Mouse (Mus musculus): ENCODE measurements around the gene D130043K22Rik.
A peak's percentile ranks its signal among the peaks of the same experiment; 100 is the strongest.

Gene D130043K22Rik

DNA sequence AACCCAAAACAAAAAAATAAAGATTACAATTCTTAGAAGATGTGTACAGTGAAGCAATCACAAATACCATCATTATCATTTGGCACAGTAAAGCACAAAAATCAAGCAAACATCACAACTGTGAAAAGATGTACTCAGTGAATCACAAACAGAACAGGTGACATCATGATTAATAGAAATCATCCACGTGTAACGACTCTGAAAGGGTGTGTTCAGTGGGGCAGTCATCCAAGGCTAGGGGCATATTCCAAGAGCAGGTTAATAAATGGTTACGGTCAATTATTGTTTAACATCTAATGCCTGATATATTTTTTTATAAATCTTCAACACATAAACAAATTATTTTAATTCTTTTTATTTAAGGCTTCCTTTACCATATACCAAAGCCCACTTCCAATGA, 47.6 kb downstream of the D130043K22Rik start:
- DNase-seq (ENCODE audit: low read depth, low spot score), result no peak

DNA sequence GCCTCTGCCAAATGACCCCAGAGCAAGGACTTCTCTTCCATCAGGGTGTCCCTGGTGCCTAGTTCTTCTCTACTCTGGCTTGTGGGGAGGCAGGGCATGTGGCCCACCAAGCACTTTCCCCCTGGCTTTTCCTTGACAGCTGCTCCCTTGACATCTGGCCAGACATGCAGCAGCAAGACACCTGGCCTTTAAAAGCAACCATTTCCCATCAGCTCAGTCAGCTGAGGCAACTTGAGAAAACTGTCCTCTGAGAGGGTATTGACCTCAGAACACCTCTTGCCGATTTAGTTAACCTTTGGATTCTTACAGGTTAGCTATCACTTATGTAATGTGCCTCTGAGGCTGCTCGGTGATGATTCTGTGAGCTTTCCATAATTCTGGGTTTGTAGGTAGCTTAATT, 48.9 kb downstream of the D130043K22Rik start:
- DNase-seq (ENCODE audit: low read depth, low spot score), result no peak

DNA sequence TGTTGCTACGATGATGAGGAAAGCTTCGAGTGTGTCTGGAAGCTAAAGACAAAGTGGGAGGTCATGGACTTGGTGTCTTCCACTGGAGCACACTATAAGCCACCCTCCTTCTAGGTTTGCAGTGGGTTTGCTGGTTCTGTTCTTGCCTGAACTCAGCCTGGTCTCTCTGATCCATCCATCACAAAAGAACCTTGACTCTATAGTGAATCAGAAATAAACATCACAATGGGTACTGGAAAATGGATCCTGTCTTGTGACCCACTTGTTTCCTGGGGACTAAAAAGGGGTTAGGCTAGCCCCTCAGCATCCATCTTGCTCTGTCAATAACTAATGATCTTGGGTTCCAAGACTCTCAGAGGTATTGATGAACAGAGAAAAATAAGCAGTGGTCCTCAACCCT, 57.0 kb downstream of the D130043K22Rik start:
- DNase-seq (ENCODE audit: low read depth, low spot score), result no peak

GRCm38 (mm10) chr13:24903412-24903811, 58.5 kb downstream of the D130043K22Rik start:
- DNase-seq (ENCODE audit: low read depth, low spot score), result no peak

GRCm38 (mm10) chr13:24905422-24905821, 60.5 kb downstream of the D130043K22Rik start:
- DNase-seq (ENCODE audit: low read depth, low spot score), result no peak

GRCm38 (mm10) chr13:24906831-24907570, 62.1 kb downstream of the D130043K22Rik start:
- DNase-seq (ENCODE audit: low read depth, low spot score), result no peak

DNA sequence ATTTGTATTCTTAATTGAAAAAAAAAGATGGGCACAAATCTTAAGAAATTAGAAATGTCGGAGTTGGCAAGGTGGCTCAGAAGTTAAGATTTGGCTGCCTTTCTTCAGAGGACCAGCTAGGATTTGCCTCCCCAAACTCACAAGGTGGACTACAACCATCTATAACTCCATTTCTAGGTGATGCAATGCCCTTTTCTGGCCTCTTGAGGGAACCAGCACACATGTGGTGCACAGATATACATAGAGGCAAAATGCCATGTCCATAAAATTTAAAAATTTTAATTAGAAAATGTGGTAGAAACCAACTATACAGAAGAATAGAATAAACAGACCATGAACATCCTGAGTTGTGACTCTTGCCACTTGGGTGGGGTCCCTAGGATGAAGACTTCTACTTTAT, 64.2 kb downstream of the D130043K22Rik start:
- DNase-seq (ENCODE audit: low read depth, low spot score), result no peak

DNA sequence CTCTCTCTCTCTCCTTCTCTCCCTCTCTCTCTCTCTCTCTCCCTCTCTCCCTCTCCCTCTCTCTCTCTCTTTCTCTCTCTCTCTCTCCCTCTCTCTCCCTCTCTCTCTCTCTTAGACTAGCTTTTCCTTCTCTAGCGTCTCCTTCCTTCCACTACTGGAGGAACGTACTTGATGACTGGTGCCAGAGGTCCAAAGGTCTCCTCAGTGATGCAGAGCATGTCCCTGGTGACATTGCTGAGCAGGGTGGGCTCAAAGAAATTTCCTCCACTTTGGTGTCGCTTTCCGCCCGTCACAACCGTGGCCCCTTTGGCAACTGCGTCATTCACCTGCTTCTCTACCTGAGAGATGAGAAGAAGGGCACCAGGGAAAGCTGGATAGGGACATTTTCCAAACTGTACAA, 68.6 kb downstream of the D130043K22Rik start:
- DNase-seq (ENCODE audit: low read depth, low spot score), result no peak

GRCm38 (mm10) chr13:24914915-24915314, 70.0 kb downstream of the D130043K22Rik start:
- no peak for DNase-seq (ENCODE audit: low read depth, low spot score)

GRCm38 (mm10) chr13:24915831-24916230, 70.9 kb downstream of the D130043K22Rik start:
- DNase-seq (ENCODE audit: low read depth, low spot score), result no peak

GRCm38 (mm10) chr13:24920333-24920977, 75.5 kb downstream of the D130043K22Rik start:
- DNase-seq (ENCODE audit: low read depth, low spot score), result peak; percentile 65

GRCm38 (mm10) chr13:24921281-24921680, 76.3 kb downstream of the D130043K22Rik start:
- DNase-seq (ENCODE audit: low read depth, low spot score), result no peak

DNA sequence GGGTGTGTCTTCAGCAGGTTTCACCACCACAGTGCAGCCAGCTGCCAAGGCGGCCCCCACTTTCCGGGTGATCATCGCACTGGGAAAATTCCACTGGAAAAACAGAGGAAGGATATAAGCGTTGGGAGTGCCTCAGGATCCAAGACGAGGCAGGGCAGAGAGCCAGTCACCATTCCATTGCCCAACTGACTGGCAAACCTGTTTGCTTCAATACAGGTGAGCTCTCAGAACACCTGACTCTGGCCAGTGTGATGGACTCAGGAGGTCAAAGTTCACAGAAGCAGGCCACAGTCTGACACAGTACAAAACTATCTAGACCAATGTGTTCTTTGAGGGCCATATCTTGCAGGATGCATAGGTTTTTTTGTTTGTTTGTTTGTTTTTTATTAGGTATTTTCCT, 79.1 kb downstream of the D130043K22Rik start:
- DNase-seq (ENCODE audit: low read depth, low spot score), result no peak

- DNase-seq (ENCODE audit: low read depth, low spot score), result no peak
Observed at GRCm38 (mm10) chr13:24930591-24930990, 85.7 kb downstream of the D130043K22Rik start.

- no peak for DNase-seq (ENCODE audit: low read depth, low spot score)
Observed at GRCm38 (mm10) chr13:24933199-24933598, 88.3 kb downstream of the D130043K22Rik start.

GRCm38 (mm10) chr13:24936772-24937107, 91.8 kb downstream of the D130043K22Rik start:
- no peak for DNase-seq (ENCODE audit: low read depth, low spot score)

- DNase-seq (ENCODE audit: low read depth, low spot score), result peak; percentile 60
Observed at GRCm38 (mm10) chr13:24937108-24937838, 92.3 kb downstream of the D130043K22Rik start, which contains the start of gene Aldh5a1. Aldh5a1 (minus strand) TSS chr13:24937661.

DNA sequence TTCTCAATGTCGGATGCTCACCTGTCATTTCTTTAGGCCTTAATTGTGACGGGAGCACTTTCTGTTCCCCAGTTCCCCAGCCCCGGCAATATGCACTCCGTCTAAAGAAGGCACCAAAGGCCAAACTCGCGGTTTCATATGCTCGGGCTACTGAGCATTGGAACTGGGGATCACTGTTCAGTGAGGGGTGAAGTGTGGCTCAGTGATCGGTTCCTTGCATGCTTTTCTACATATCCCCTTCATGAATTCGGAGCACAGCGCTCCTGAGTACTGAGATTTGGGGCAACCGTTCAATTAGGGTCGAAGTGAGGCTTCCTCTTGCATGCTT, 92.9 kb downstream of the D130043K22Rik start:
- no peak for DNase-seq (ENCODE audit: low read depth, low spot score)

GRCm38 (mm10) chr13:24938683-24939082, 93.7 kb downstream of the D130043K22Rik start:
- peak; percentile 62 for DNase-seq (ENCODE audit: low read depth, low spot score)

- no peak for DNase-seq (ENCODE audit: low read depth, low spot score)
Observed at GRCm38 (mm10) chr13:24939472-24939871, 94.5 kb downstream of the D130043K22Rik start.

DNA sequence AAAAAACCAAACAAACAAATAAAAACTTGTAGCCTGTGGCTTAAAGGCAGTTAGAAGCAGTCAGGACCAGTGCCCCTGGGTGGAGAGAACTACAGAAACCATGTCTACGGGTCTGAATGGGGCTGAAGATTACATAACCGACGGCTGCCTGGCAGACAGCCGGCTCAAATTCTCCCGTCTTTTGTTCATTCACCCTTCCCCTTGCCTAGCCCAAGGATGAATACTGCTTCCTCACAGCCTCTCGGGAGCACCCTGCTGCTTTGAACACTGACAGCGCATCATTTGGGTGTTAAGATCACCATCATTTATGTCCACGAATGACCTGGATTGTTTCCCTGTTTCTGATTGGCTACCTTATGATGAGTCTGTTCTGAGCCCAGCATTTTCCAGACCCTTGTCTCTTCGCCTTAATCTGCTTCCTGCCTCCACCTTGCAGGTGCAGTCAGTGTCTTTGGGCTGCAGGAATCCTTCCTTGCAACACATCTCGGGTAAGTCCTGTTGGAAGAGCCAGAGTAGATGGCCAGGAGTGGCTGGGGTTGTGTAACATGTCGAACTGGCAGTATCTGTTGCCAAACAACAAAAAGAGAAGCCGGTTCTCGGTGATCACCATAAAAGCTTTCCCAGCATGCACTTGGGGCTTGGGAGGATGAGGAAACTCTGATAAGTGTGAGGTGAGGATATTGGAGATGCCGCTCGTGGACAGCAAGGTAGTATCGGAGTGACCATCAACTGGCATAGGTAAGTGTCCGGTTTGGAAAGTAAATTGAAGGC, 97.8 kb downstream of the D130043K22Rik start, which contains the start of gene Gpld1:
TSS of gene Gpld1 (plus strand) at position 641 of the 771 bp plus-strand sequence.
- DNase-seq (ENCODE audit: low read depth, low spot score), result no peak

- no peak for DNase-seq (ENCODE audit: low read depth, low spot score)
Observed at GRCm38 (mm10) chr13:24943303-24943702, 98.4 kb downstream of the D130043K22Rik start.
